Mouse (Mus musculus): ENCODE results near the gene Zfp706.

DNA sequence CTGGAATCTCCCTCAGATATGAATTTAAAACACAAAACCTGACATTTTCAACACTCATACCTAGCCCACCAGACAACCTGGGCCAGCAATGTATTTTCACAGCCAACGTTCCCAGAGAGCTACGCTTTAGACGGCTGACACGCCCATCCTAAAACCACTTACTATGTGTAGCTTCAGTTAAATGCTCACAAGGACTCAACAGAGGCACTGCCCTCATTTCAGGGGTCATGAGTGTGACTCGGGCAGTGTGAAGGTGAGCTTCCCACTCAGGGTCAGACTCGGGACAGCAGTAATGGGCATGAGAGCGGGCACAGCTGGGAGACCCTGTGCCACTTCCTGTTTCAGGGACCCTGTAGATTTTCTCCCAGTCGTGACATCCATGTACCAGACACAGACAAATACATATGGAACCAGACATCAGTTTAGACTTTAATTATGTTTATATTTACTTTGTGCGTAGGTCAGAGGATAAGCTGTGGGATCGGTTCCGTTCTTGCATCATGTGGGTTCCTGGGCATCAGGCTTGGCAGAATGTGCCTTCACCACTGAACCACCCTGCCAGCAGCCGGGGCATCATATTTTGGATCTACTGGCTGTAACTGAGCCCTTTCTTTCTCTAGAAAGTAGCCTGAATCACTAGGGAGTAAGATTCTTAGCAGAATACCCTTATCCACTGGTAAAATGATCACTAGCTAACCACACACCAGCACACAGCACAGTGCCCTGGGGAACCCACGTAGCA lies 19.4 kb downstream of the Zfp706 start:
- TF ChIP-seq EP300 (IDR thresholded peaks at IDR 0.05; ENCODE audit: insufficient read depth, low read depth, low read length) (no peak), CTCF (IDR thresholded peaks at IDR 0.05; ENCODE audit: low read depth, low read length) (no peak), POLR2A (IDR thresholded peaks at IDR 0.05; ENCODE audit: insufficient read depth, low read length) (no peak)

All from ES-Bruce4 (cell line).